Mouse (Mus musculus) stomach, postnatal 0 days (tissue): ENCODE results near the gene Nr2c2ap. TPM values are rescaled to one million over a fixed set of nuclear protein-coding genes. Genes with fewer than 3 reads are reported as not detected.

Experiments
- ATAC-seq: fragments of 200-750 bp; cut with Nextera tagmentation; 2 replicates; pipeline ENCODE4 v1.8.0; 2017; ENCODE audit not compliant: low FRiP score, low TSS enrichment
- DNase-seq: peaks from one replicate; pipeline ENCODE4 v3.0.0-alpha.2; 2016; ENCODE audit warnings: low spot score
- H3K27ac ChIP-seq: fragments of 300-500 bp; sonication (generic); replicated peaks from 2 replicates; pipeline ENCODE4 v1.5.1; 2014; ENCODE audit warnings: mild to moderate bottlenecking, control low read depth
- H3K27me3 ChIP-seq: fragments of 300-500 bp; sonication (generic); 2 replicates; pipeline ENCODE4 v1.6.1; 2014; ENCODE audit warnings: low read length; ENCODE audit not compliant: control insufficient read depth, insufficient read depth
- H3K36me3 ChIP-seq: fragments of 300-500 bp; sonication (generic); 2 replicates; pipeline ENCODE4 v1.6.1; 2014; ENCODE audit warnings: low read length, mixed read lengths; ENCODE audit not compliant: control insufficient read depth, insufficient read depth
- H3K4me1 ChIP-seq: fragments of 300-500 bp; sonication (generic); replicated peaks from 2 replicates; pipeline ENCODE4 v1.6.1; 2014; ENCODE audit warnings: antibody characterized with exemption; ENCODE audit not compliant: control insufficient read depth, insufficient read depth
- H3K4me2 ChIP-seq: fragments of 300-500 bp; sonication (generic); replicated peaks from 2 replicates; pipeline ENCODE4 v1.6.1; 2014; ENCODE audit warnings: low read depth, mild to moderate bottlenecking, control low read depth, moderate library complexity
- H3K4me3 ChIP-seq: fragments of 300-500 bp; sonication (generic); 2 replicates; pipeline ENCODE4 v1.5.1; 2014; ENCODE audit warnings: low read depth, low read length, control low read depth
- H3K9ac ChIP-seq: fragments of 300-500 bp; sonication (generic); 2 replicates; pipeline ENCODE4 v1.6.1; 2014; ENCODE audit warnings: mild to moderate bottlenecking, low read length, control low read depth, mixed read lengths
- H3K9me3 ChIP-seq: fragments of 300-500 bp; sonication (generic); 2 replicates; pipeline ENCODE4 v1.6.1; 2016; ENCODE audit warnings: low read length; ENCODE audit not compliant: control insufficient read depth
- CTCF ChIP-seq: IDR thresholded peaks from 2 replicates; pipeline ENCODE4 v1.5.1; 2016; ENCODE audit warnings: antibody characterized with exemption, low read depth, mild to moderate bottlenecking, moderate library complexity
- EP300 ChIP-seq: optimal IDR thresholded peaks from 2 replicates; pipeline ENCODE3; 2016; ENCODE audit warnings: antibody characterized with exemption
- WGBS: fragments of 180-500 bp; shearing (Covaris S2); extraction: QIAGEN DNeasy Blood & Tissue Kit; methylation state at CpG from one replicate; pipeline ENCODE4 v1.1.7; 2014; 5-methylcytosine and 5-hydroxymethylcytosine counted together
- polyA plus RNA-seq: library from polyadenylated mRNA; unstranded; fragments of >200 nt; fragmentation: Nextera tagmentation; extraction: Ambion mirVana; gene quantifications from 2 replicates; pipeline ENCODE4 v1.2.1, GENCODE M21; 2015

The Nr2c2ap gene
- polyA plus RNA-seq, 1 experiment from 2014 or later: 33.6 TPM

- H3K4me1 ChIP-seq: no peaks in the 10 kb centered on the region
- ATAC-seq (peak; percentile 63; the same call in 1 of the 2 replicates), DNase-seq (peak; percentile 41)
- H3K4me3 ChIP-seq: no peak overlapping the region
- no peak overlapping the region for H3K9ac ChIP-seq
- WGBS: 16% methylated on average over 6 of the region's 6 CpGs
- no peaks in the 10 kb centered on the region for H3K36me3 ChIP-seq
- H3K4me2 ChIP-seq: no peak overlapping the region
- no peak overlapping the region for H3K27ac ChIP-seq
- H3K27me3 ChIP-seq: no peaks in the 10 kb centered on the region
- no peaks in the 10 kb centered on the region for H3K9me3 ChIP-seq
- TF ChIP-seq EP300: no peak
- TF ChIP-seq CTCF: peak; percentile 77
Measured at GRCm38 (mm10) chr8:70104506-70104905, 26.6 kb upstream of the Nr2c2ap start.

DNA sequence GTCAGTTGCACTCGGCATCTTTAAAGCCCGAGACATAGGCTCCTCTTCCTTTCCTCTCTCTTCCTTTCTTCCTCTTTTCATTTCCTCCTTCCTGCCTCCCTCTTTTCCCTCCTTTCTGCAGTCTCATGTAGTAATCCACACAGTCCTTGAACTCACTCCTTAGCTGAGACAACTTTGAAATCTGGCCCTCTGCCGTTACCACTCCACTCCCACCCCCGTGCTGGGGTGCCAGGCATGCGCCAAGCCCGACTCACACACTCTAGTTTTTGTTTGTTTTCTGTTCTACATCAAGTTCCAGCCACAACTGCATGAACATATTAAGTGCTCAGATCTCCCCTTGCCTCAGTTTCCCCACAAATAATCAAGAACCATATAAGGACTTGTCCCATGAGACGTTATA lies 26.2 kb upstream of the Nr2c2ap start:
- TF ChIP-seq CTCF: no peak
- no peak for DNase-seq
- Histone ChIP-seq H3K9me3 (no peaks in the 10 kb centered on the region), H3K4me3 (no peak overlapping the region), H3K36me3 (no peaks in the 10 kb centered on the region), H3K9ac (no peak overlapping the region), H3K4me1 (no peaks in the 10 kb centered on the region), H3K27ac (no peak overlapping the region), H3K27me3 (no peaks in the 10 kb centered on the region), H3K4me2 (no peak overlapping the region)
- ATAC-seq: no peak
- 71% methylated on average over 7 of the region's 7 CpGs for WGBS

DNA sequence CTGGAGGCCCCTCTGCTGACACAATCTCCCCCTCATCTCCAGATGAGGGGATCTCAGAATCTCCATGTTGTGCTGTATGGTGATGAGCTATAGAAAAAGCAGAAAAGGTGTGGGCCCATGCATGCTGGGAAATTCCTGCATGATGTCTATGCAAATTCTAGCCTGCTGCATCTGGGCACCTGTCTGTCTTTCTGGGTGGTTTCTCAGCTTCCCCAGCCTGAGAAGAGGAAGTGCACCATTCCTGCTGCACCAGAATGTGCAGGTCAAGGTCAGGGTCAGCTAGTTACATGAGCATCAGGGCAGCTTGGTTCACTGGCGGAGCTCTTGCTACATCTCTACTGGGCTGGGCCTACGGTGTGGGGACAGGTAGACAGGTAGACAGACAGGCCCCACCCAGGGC lies 20.7 kb upstream of the Nr2c2ap start:
- Histone ChIP-seq H3K36me3 (no peaks in the 10 kb centered on the region), H3K4me1 (no peaks in the 10 kb centered on the region), H3K27ac (no peak overlapping the region), H3K4me2 (no peak overlapping the region), H3K9me3 (no peaks in the 10 kb centered on the region), H3K27me3 (peaks cover 13% of the 10 kb centered on the region; the same call in 1 of the 2 replicates), H3K9ac (no peak overlapping the region), H3K4me3 (no peak overlapping the region)
- no peak for ATAC-seq
- WGBS: 74% methylated on average over 2 of the region's 2 CpGs
- TF ChIP-seq EP300 (no peak), CTCF (no peak)
- DNase-seq: no peak

DNA sequence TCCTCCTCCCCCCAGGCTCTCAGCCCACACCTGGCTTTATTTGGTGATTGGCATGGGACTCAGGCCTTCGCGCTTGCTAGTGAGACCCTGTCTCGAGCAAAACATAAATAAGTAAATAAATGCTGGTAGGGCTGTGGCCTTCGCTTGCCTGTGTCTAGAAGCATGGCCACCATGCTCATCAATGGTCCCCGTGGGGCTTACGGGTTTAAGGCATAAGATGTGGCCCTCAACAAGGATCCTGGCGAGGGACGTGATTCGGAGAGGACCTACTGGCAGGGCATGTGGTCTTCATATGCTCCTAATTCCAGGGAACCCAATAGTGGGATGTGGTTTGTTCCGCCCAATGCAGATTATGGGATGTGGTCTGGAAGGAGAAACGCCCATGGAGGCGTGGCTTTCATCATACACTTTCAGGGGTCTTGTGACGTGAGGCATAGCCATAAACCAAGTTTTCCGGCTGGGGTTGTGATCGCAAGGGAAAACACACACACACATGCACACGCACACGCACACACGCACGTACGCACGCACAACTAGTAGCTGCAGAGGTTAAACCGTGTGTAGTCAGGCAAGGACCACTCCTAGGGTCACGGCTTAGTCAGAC lies 19.8 kb upstream of the Nr2c2ap start:
- H3K27me3 ChIP-seq: peaks cover 13% of the 10 kb centered on the region; the same call in 1 of the 2 replicates
- ATAC-seq: peak; percentile 57; the same call in 1 of the 2 replicates
- WGBS: 48% methylated on average over 23 of the region's 23 CpGs

DNA sequence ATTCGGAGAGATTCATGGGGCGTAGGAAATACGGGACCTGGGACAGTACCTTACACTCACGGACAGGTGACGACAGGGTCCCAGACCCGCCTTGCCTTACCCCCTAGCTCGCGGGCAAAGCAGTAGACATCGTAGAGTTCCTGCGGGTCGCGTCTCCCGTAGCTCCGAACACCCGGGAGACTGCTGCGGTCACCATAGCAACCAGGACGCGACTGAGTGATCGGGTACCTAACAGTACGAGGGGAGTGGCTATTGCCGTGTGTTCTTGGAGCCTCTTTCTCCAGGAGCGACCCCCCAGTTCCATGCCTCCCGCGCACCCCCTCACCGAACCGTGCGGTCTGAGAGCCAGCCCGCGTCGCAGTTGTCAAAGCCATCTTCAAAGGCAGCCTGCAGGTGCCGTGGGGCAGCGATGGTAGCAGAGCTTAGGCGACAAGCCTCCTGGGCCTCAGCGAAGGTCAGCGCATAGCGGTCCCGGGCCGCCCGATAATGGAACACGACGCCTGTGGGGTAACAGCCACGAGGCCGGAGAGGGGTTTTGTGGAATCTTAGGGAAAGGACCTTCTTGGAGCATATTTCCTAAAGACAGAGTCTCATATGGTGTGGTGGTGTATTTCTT lies 18.6 kb upstream of the Nr2c2ap start:
- H3K27ac ChIP-seq: no peak overlapping the region
- no peak overlapping the region for H3K4me3 ChIP-seq
- no peaks in the 10 kb centered on the region for H3K36me3 ChIP-seq
- DNase-seq (no peak), ATAC-seq (no peak)
- no peak overlapping the region for H3K4me2 ChIP-seq
- no peak for TF ChIP-seq EP300
- no peak for TF ChIP-seq CTCF
- no peaks in the 10 kb centered on the region for H3K9me3 ChIP-seq
- no peaks in the 10 kb centered on the region for H3K4me1 ChIP-seq
- 8% methylated on average over 43 of the region's 43 CpGs for WGBS
- H3K27me3 ChIP-seq: peaks cover 13% of the 10 kb centered on the region; the same call in 1 of the 2 replicates
- H3K9ac ChIP-seq: no peak overlapping the region

More for the DNA sequence above, 19.8 kb upstream of the Nr2c2ap start:
- Histone ChIP-seq H3K4me2 (no peak overlapping the region), H3K9ac (no peak overlapping the region), H3K4me1 (no peaks in the 10 kb centered on the region), H3K36me3 (no peaks in the 10 kb centered on the region), H3K9me3 (no peaks in the 10 kb centered on the region), H3K4me3 (no peak overlapping the region), H3K27ac (no peak overlapping the region)
- TF ChIP-seq EP300 (no peak), CTCF (no peak)
- DNase-seq: no peak

GRCm38 (mm10) chr8:70114488-70114887 lies 16.6 kb upstream of the Nr2c2ap start:
- H3K36me3 ChIP-seq: no peaks in the 10 kb centered on the region
- TF ChIP-seq CTCF: no peak
- TF ChIP-seq EP300: no peak
- no peak for ATAC-seq
- 28% methylated on average over 6 of the region's 6 CpGs for WGBS
- DNase-seq: no peak
- no peaks in the 10 kb centered on the region for H3K4me1 ChIP-seq
- H3K9ac ChIP-seq: no peak overlapping the region
- H3K27me3 ChIP-seq: peaks cover 13% of the 10 kb centered on the region; the same call in 1 of the 2 replicates
- no peak overlapping the region for H3K4me2 ChIP-seq
- H3K9me3 ChIP-seq: no peaks in the 10 kb centered on the region
- no peak overlapping the region for H3K4me3 ChIP-seq
- no peak overlapping the region for H3K27ac ChIP-seq
